Mouse (Mus musculus) cerebellum, postnatal 25 days (tissue): ENCODE data around the gene Dennd4c.
"Not testable (repeated sequence)": the region's sequence is repeated elsewhere in the genome, so short reads cannot be mapped to it uniquely, and the experiment has no call there.

ENCODE experiments used
- DNase-seq, 2 experiments: peaks; one replicate each; pipeline ENCODE4 v3.0.0; 2021; ENCODE audit warnings: mixed read lengths in 2 of 2

Gene Dennd4c

DNA sequence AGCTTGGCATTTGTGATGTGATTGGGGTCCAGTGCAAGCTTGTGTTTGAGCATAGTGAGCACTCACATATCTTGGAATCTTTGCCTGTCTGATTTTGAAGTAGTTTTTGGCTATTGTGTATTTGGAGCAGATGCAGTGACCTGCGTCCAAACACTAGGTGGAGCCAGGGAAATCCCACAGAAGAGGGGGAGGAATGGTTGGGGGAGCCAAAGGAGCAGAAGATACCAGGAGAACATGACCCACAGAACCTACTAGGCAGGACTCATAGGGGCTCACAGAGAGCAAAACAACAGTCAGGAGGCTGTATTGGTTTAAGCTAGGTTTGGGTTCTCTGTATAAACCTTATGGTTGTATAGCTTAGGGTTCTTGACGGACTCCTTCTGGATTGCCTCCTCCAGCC is 62.2 kb downstream of the Dennd4c start:
- peak in 1 of 2 experiments; percentile 19 for DNase-seq

GRCm38 (mm10) chr4:86814850-86815249 is 66.5 kb downstream of the Dennd4c start:
- no peak for DNase-seq

GRCm38 (mm10) chr4:86823169-86823568 is 74.8 kb downstream of the Dennd4c start:
- peak; percentile 41 to 72 for DNase-seq

GRCm38 (mm10) chr4:86825143-86825542 is 76.8 kb downstream of the Dennd4c start:
- DNase-seq: peak in 1 of 2 experiments; percentile 30

GRCm38 (mm10) chr4:86831896-86832295 is 83.5 kb downstream of the Dennd4c start:
- DNase-seq: no peak

GRCm38 (mm10) chr4:86841141-86841540 is 92.8 kb downstream of the Dennd4c start:
- not testable (repeated sequence) for DNase-seq

GRCm38 (mm10) chr4:86845384-86845783 is 97.0 kb downstream of the Dennd4c start:
- peak; percentile 55 to 60 for DNase-seq

DNA sequence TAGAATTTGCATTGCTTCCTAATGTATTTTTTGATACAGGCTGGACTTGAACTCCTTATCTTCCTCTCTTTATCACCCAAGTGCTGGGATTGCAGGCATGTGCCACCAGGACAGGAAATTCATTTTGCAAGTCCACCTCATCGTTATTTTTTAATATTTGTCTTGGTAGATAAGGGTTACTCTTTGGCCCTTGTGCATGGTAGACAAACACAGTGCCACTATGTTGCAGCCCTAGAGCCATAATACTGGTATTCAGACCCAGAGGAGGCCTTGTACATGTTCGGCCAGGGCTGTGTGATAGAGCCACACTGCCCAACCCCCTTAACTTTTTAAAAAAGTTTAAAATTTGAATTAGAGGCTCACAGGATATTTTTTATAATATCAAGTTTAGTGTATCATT is 98.9 kb downstream of the Dennd4c start:
- no peak for DNase-seq

DNA sequence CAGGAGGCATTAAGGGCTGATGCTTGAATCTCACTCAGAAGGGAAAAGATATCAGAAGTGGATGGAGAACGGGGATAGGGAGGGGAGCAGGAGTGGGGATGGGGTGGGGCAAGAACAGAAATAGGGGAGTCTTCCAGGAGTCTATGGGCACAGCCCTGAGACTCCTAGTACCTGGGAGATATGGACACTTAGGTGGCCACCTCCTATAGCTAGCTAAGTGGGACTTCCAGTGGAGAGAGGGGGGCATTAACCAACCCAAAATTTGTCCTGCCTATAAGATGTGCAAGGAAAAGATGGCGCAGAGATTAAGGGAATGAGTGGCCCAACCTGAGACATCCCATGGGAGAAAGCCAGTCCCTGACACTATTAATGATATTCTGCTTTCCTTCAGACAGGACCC is 103.0 kb downstream of the Dennd4c start:
- DNase-seq: no peak

- no peak for DNase-seq
Observed at GRCm38 (mm10) chr4:86852018-86852417, 103.7 kb downstream of the Dennd4c start.

DNA sequence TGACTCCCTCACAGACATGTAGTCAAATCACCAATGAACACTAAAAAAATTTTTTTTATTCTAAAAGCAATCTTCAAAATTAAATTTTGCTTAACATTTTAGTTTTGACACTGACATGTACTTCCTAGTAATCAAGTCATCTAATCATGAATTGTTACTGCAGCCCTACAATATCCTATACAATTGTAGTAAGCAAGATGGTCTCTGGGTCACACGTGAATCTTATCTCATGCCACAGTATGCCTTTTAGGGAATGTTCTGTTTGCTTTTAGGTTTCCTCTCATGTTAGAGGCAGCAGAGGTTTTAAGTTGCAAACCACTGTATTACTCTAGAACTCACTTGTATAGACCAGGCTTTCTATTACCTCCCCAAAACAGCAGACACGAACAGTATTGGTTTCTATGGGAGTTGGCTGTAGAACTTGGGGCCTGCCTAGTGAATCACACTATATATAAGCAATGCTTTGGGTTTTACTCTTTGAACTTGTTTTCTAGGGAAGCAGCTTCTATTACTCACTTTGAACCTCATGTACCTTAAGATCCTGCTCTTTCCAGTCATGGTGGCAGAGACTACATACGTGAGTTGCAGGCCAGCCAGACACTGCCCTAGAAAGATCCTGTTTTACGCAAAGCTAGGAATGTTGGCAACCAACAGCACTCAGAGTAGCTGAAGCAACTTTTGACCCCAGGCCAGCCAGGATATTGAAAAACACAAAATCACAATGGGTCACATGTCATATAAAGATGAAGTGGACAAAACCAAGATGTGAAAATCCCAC is 104.6 kb downstream of the Dennd4c start:
- no peak for DNase-seq

DNA sequence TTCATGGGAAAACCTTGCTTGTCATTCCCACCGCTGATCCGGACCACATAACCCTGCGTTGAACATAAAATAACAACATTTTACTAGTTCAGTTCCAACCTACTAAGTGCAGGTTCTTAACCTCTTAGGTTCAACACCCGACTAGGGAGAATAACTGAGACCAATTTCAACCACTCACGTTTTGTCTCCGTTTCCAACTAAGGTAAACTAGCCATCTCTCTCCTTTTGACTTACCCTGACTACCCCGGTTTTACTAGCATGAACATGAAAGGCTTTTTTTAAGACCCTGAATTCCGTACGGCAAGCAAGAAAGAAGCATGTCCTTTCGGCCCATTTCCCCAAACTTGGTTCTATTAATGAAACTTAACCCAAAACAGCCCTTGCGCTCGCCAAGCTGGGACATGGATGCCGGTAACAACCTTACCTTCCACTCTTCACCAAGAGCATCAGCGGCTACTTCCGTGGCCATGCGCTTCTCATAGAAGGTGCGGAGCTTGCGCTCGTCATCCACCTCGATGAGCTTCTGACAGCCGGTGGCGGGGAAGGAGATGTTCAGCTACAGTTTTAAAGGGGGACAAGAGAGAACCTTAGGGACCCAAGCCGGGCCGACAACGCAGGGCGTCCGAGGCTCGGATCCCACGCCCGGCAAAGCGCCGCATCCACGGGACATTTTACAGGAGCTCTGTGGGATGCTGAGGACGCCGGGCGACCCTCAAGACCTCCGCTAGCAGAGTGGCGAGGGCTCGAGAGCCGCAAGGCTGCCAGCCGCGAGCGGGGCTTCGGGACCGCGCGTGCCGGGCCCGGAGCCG is 108.2 kb downstream of the Dennd4c start:
- DNase-seq: no peak

GRCm38 (mm10) chr4:86857113-86858069 is 109.0 kb downstream of the Dennd4c start, which contains the start of gene Rps6:
Gene Rps6 (minus strand): TSS chr4:86857412.
- DNase-seq: peak; percentile 96

DNA sequence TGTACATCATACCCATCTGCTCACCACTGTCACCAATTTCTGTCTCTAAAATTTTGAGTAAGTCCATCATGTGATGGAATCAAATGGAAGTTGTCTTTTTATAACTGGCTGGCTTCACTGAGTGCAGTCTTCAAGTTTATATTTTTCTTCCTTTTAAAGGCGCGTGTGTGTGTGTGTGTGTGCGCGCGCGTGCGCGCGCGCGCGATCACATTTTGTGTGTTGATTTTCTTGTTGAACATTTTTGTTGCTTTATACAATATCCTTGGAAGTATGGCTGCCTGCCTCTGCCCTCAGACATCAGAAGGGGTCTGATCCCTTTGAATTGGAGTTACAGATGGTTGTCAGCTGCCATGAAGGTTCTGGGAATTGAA is 109.7 kb downstream of the Dennd4c start:
- peak; percentile 24 to 42 for DNase-seq

- no peak for DNase-seq
Observed at GRCm38 (mm10) chr4:86864087-86864486, 115.7 kb downstream of the Dennd4c start.

GRCm38 (mm10) chr4:86871988-86872387 is 123.6 kb downstream of the Dennd4c start:
- no peak for DNase-seq

DNA sequence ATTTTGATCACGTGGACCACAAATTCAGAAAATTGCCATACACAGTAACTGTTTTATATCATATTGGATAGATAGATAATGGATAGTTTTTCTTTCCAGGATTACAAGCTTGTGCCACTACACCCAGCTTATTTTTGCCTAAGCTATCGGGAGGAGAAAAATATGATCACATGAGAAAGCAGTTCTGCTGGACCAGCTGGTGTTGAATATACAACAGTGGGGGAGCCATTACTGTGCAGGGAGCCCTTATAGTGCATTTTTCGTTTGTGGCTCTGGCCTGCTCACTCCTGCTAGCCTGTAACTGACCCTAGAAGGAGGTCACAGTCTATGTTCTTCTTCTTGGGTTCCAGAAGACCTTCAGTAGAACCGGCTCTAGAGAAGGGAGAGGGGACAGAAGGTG is 124.7 kb downstream of the Dennd4c start:
- no peak for DNase-seq

- DNase-seq: peak; percentile 78 to 88
Observed at GRCm38 (mm10) chr4:86874146-86874847, 125.9 kb downstream of the Dennd4c start, which contains the start of gene Acer2. Gene Acer2 (plus strand): TSS chr4:86874396.

- no peak for DNase-seq
Observed at GRCm38 (mm10) chr4:86879477-86879876, 131.1 kb downstream of the Dennd4c start.

DNA sequence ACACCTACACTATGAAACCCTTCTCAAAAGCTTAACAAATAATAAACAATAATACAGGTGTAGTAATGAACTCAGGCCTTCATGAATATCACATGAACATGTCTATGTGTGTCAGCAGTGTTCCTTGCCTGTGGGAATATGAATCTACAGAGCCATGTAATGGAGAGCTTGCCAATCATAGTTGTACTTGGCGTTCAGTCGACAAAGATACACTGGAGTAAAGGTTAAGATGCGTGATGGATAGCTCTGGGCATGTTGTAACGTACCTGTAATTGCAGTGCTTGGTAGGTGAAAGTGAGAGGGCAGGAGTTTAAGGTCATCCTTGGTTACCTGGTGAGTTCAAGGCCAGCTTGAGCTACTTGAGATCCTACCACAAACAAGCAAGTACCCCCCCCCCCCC is 132.8 kb downstream of the Dennd4c start:
- no peak for DNase-seq

DNA sequence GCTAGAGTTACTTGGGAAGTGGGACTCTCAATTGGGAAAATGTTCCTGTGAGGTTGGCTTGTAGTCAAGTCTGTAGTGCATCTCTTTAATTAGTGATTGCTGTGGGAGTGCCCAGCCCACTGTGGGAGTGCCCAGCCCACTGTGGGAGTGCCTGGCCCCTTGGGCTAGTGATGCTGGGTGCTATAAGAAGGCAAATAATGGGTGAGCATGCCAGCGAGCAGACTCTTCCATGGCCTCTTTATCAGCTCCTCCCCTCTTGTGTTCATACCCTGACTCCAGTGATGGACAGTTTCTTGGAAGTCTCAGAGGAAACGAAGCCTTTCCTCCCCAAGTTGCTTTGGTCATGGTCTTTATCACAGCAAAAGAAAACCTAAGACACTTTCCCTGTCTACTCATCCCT is 134.1 kb downstream of the Dennd4c start:
- DNase-seq: no peak

DNA sequence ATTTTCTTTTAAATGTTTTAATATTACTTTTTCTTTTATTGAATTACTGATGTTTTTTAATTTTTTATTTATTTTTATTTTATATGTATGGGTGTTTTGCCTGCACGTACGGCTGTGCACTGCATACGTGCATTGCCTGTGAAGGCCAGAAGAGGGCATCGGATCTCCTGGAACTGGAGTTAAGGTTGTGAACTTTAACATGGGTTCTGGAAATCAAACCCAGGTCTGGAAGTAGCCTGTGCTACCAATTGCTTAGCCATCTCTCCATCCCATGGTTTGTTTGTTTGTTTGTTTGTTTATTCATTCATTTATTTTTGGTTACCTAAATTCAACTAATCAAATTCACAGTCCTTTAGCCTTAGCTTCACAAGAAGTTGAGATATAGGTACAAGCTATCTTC is 136.6 kb downstream of the Dennd4c start:
- peak; percentile 10 to 25 for DNase-seq
